In genomic region chr11:36988776-36989565, GRCm38 (mm10) we compare ENCODE assay signal across 8 mouse cellular contexts.
DNase-seq lines count a peak whose midpoint lies in the region; ATAC-seq lines count a peak whose summit lies in the region.
"Had no signal": no experiment of that assay in that cellular context is flagged by ENCODE, and none has a peak within 500 bp of the region (broad histone marks: within the 10 kb centered on the region; RNA-seq: fewer than 3 reads in every experiment).

No protein-coding gene starts in this region.

- no peak overlapping the region for H3K9ac ChIP-seq in embryonic facial prominence, embryonic 15.5 days
- no peak overlapping the region for H3K9ac ChIP-seq in neural tube, embryonic 14.5 days (replicated peaks; ENCODE audit: low read depth, low read length)

- H3K27ac ChIP-seq in embryonic facial prominence, embryonic 15.5 days (replicated peaks) = no peak overlapping the region
- 0 out of 2 replicates have a peak overlapping the region, but pooled peaks have one; percentile 28 for H3K27ac ChIP-seq in neural tube, embryonic 14.5 days (ENCODE audit: low read depth, low read length)

- H3K4me3 ChIP-seq in embryonic facial prominence, embryonic 15.5 days (replicated peaks) = no peak overlapping the region
- H3K4me3 ChIP-seq in neural tube, embryonic 14.5 days (ENCODE audit: low read depth, low read length) = no peak overlapping the region
- H3K4me3 ChIP-seq: myocyte had no signal

- 29% methylated on average over 5 of the region's 5 CpGs for WGBS in embryonic facial prominence, embryonic 15.5 days
- 42% methylated on average over 5 of the region's 5 CpGs for WGBS in neural tube, embryonic 14.5 days

- H3K4me1 ChIP-seq in embryonic facial prominence, embryonic 15.5 days = no peaks in the 10 kb centered on the region
- H3K4me1 ChIP-seq in neural tube, embryonic 14.5 days (ENCODE audit: control insufficient read depth, insufficient read depth, low read length) = peaks cover 4% of the 10 kb centered on the region; the same call in 1 of the 2 replicates

- ATAC-seq in embryonic facial prominence, embryonic 15.5 days (ENCODE audit: insufficient number of reproducible peaks, low FRiP score, low TSS enrichment, low read depth) = 0 out of 2 replicates have a peak, but pooled peaks have one; percentile 43
- peak; percentile 85 for ATAC-seq in neural tube, embryonic 14.5 days (ENCODE audit: low read depth)
- ATAC-seq in activated CD4-positive, CD25-positive, alpha-beta regulatory T cell, adult 4 months = no peak
- no peak for ATAC-seq in granulocyte monocyte progenitor cell, adult 5-6 weeks (replicated peaks; ENCODE audit: poor library complexity, severe bottlenecking)

- H3K4me2 ChIP-seq in embryonic facial prominence, embryonic 15.5 days (replicated peaks) = no peak overlapping the region
- H3K4me2 ChIP-seq in neural tube, embryonic 14.5 days (ENCODE audit: low read depth, low read length) = no peak overlapping the region

- H3K9me3 ChIP-seq in embryonic facial prominence, embryonic 15.5 days (replicated peaks) = no peaks in the 10 kb centered on the region
- H3K9me3 ChIP-seq in neural tube, embryonic 14.5 days (ENCODE audit: control insufficient read depth, low read length) = no peaks in the 10 kb centered on the region

- DNase-seq in kidney, postnatal 10 days = peak; percentile 32
- DNase-seq in kidney, adult 8-10 months = no peak
- peak; percentile 26 to 40 for DNase-seq in layer of hippocampus, adult 8-10 months (ENCODE audit: low spot score in 2 of 2)

- H3K27me3 ChIP-seq in embryonic facial prominence, embryonic 15.5 days = no peaks in the 10 kb centered on the region
- no peaks in the 10 kb centered on the region for H3K27me3 ChIP-seq in neural tube, embryonic 14.5 days (ENCODE audit: control insufficient read depth, insufficient read depth, low read length)

- H3K36me3 ChIP-seq in embryonic facial prominence, embryonic 15.5 days = no peaks in the 10 kb centered on the region
- no peaks in the 10 kb centered on the region for H3K36me3 ChIP-seq in neural tube, embryonic 14.5 days (ENCODE audit: control insufficient read depth, insufficient read depth, low read length)

Comparison
In these comparisons a context has a peak if more than half of its experiments do, and no peak if none do; other contexts are left out.
1. DNase-seq: peak in kidney, postnatal 10 days (single experiment) and layer of hippocampus, adult 8-10 months (2 of 2); none in kidney, adult 8-10 months (0 of 2).
2. ATAC-seq: peak in embryonic facial prominence, embryonic 15.5 days (single experiment) and neural tube, embryonic 14.5 days (single experiment); none in activated CD4-positive, CD25-positive, alpha-beta regulatory T cell, adult 4 months (single experiment) and granulocyte monocyte progenitor cell, adult 5-6 weeks (single experiment).